Mouse (Mus musculus) heart, postnatal 0 days (tissue): ENCODE measurements at regions not wholly inside any gene's neighbourhood (a gene's known extent, or its start where the extent isn't known, plus 50 kb on each side); places are given as distances from the start of the nearest gene placed in this dataset.

Experiments
- ATAC-seq: fragments of 200-750 bp; cut with Nextera tagmentation; 2 replicates; pipeline ENCODE4 v1.8.0; 2017; ENCODE audit warnings: low read depth, moderate number of reproducible peaks, moderate library complexity; ENCODE audit not compliant: insufficient read depth
- DNase-seq: peaks from one replicate; pipeline ENCODE4 v3.0.0-alpha.2; 2016; ENCODE audit warnings: low spot score
- H3K27ac ChIP-seq: fragments of 300-500 bp; sonication (generic); 2 replicates; pipeline ENCODE4 v1.5.1; 2014; ENCODE audit warnings: low read depth, mild to moderate bottlenecking
- H3K27me3 ChIP-seq: fragments of 300-500 bp; sonication (generic); 2 replicates; pipeline ENCODE4 v1.6.1; 2014; ENCODE audit warnings: low read length, mixed read lengths; ENCODE audit not compliant: control insufficient read depth, insufficient read depth
- H3K36me3 ChIP-seq: fragments of 300-500 bp; sonication (generic); replicated peaks from 2 replicates; pipeline ENCODE4 v1.6.1; 2014; ENCODE audit warnings: low read length, mixed read lengths; ENCODE audit not compliant: control insufficient read depth, insufficient read depth
- H3K4me1 ChIP-seq: fragments of 300-500 bp; sonication (generic); 2 replicates; pipeline ENCODE4 v1.6.1; 2014; ENCODE audit warnings: antibody characterized with exemption; ENCODE audit not compliant: control insufficient read depth, insufficient read depth
- H3K4me2 ChIP-seq: fragments of 300-500 bp; sonication (generic); 2 replicates; pipeline ENCODE4 v1.6.1; 2014; ENCODE audit warnings: low read depth, mild to moderate bottlenecking, low read length, moderate library complexity
- H3K4me3 ChIP-seq: fragments of 300-500 bp; sonication (generic); 2 replicates; pipeline ENCODE4 v1.5.1; 2014; ENCODE audit warnings: low read depth, low read length
- H3K9ac ChIP-seq: fragments of 300-500 bp; sonication (generic); replicated peaks from 2 replicates; pipeline ENCODE4 v1.6.1; 2014; ENCODE audit warnings: low read depth, low read length, mixed read lengths
- H3K9me3 ChIP-seq: fragments of 300-500 bp; sonication (generic); replicated peaks from 2 replicates; pipeline ENCODE4 v1.6.1; 2016; ENCODE audit warnings: low read length; ENCODE audit not compliant: control insufficient read depth
- CTCF ChIP-seq: IDR thresholded peaks from 2 replicates; pipeline ENCODE4 v1.5.1; 2016; ENCODE audit warnings: antibody characterized with exemption, control low read depth, low read depth
- EP300 ChIP-seq: IDR thresholded peaks from 2 replicates; pipeline ENCODE4 v1.6.1; 2016; ENCODE audit warnings: antibody characterized with exemption, low read depth
- WGBS: fragments of 180-500 bp; shearing (Covaris S2); extraction: QIAGEN DNeasy Blood & Tissue Kit; methylation state at CpG from one replicate; pipeline ENCODE4 v1.1.7; 2014; 5-methylcytosine and 5-hydroxymethylcytosine counted together

- no peak overlapping the region for H3K27ac ChIP-seq
- no peak for ATAC-seq
- H3K4me3 ChIP-seq, result no peak overlapping the region
- no peaks in the 10 kb centered on the region for H3K4me1 ChIP-seq
- no peak overlapping the region for H3K4me2 ChIP-seq
- no peaks in the 10 kb centered on the region for H3K9me3 ChIP-seq
- H3K9ac ChIP-seq, result no peak overlapping the region
- WGBS, result 59% methylated on average over 9 of the region's 9 CpGs
- DNase-seq, result no peak
- no peaks in the 10 kb centered on the region for H3K36me3 ChIP-seq
- TF ChIP-seq CTCF (no peak), EP300 (no peak)
- H3K27me3 ChIP-seq, result no peaks in the 10 kb centered on the region
These were observed 92.8 kb downstream of the Aipl1 start for GRCm38 (mm10) chr11:71944398-71945097.

- Histone ChIP-seq H3K27me3 (no peaks in the 10 kb centered on the region), H3K4me1 (no peaks in the 10 kb centered on the region), H3K4me3 (no peak overlapping the region), H3K9me3 (no peaks in the 10 kb centered on the region), H3K27ac (no peak overlapping the region), H3K4me2 (no peak overlapping the region), H3K9ac (no peak overlapping the region), H3K36me3 (no peaks in the 10 kb centered on the region)
- no peak for ATAC-seq
- WGBS, result 44% methylated on average over 3 of the region's 3 CpGs
- TF ChIP-seq CTCF (no peak), EP300 (no peak)
- DNase-seq, result no peak
These were observed 93.8 kb downstream of the Aipl1 start for GRCm38 (mm10) chr11:71943512-71943911.

- Histone ChIP-seq H3K4me2 (no peak overlapping the region), H3K9me3 (no peaks in the 10 kb centered on the region), H3K27me3 (no peaks in the 10 kb centered on the region), H3K27ac (no peak overlapping the region), H3K36me3 (no peaks in the 10 kb centered on the region), H3K4me1 (no peaks in the 10 kb centered on the region), H3K4me3 (no peak overlapping the region), H3K9ac (no peak overlapping the region)
- ATAC-seq (no peak), DNase-seq (no peak)
- no peak for TF ChIP-seq EP300
- no peak for TF ChIP-seq CTCF
- 68% methylated on average over 6 of the region's 6 CpGs for WGBS
These were observed 98.2 kb downstream of the Aipl1 start for GRCm38 (mm10) chr11:71939066-71939465.

- Histone ChIP-seq H3K36me3 (no peaks in the 10 kb centered on the region), H3K4me1 (no peaks in the 10 kb centered on the region), H3K4me3 (no peak overlapping the region), H3K9me3 (no peaks in the 10 kb centered on the region), H3K9ac (no peak overlapping the region), H3K27me3 (no peaks in the 10 kb centered on the region), H3K4me2 (no peak overlapping the region), H3K27ac (no peak overlapping the region)
- 38% methylated on average over 6 of the region's 6 CpGs for WGBS
- TF ChIP-seq EP300, result no peak
- no peak for TF ChIP-seq CTCF
- no peak for ATAC-seq
- no peak for DNase-seq
These were observed 100.2 kb downstream of the Aipl1 start for GRCm38 (mm10) chr11:71937108-71937507.

GRCm38 (mm10) chr11:71929716-71930488 lies 107.4 kb downstream of the Aipl1 start:
- TF ChIP-seq EP300, result no peak
- TF ChIP-seq CTCF, result no peak
- Histone ChIP-seq H3K27ac (no peak overlapping the region), H3K9ac (no peak overlapping the region), H3K9me3 (no peaks in the 10 kb centered on the region), H3K4me3 (no peak overlapping the region), H3K27me3 (no peaks in the 10 kb centered on the region), H3K4me1 (no peaks in the 10 kb centered on the region), H3K36me3 (no peaks in the 10 kb centered on the region), H3K4me2 (no peak overlapping the region)
- DNase-seq (no peak), ATAC-seq (no peak)
- 70% methylated on average over 7 of the region's 7 CpGs for WGBS

GRCm38 (mm10) chr11:71914665-71915064 lies 122.6 kb downstream of the Aipl1 start:
- Histone ChIP-seq H3K9me3 (no peaks in the 10 kb centered on the region), H3K9ac (no peak overlapping the region), H3K36me3 (no peaks in the 10 kb centered on the region), H3K27ac (no peak overlapping the region), H3K27me3 (no peaks in the 10 kb centered on the region), H3K4me3 (no peak overlapping the region), H3K4me2 (no peak overlapping the region), H3K4me1 (no peaks in the 10 kb centered on the region)
- ATAC-seq (no peak), DNase-seq (no peak)
- 57% methylated on average over 5 of the region's 5 CpGs for WGBS
- no peak for TF ChIP-seq CTCF
- no peak for TF ChIP-seq EP300
